Mouse (Mus musculus) cerebellum, postnatal 10 days (tissue): ENCODE data around the gene Zc3h7b.
A peak's percentile ranks its signal among the peaks of the same experiment; 100 is the strongest.

ENCODE experiments used
- DNase-seq, 2 experiments: peaks; one replicate each; pipeline ENCODE4 v3.0.0; 2021; ENCODE audit warnings: mixed read lengths in 2 of 2

Zc3h7b gene

DNA sequence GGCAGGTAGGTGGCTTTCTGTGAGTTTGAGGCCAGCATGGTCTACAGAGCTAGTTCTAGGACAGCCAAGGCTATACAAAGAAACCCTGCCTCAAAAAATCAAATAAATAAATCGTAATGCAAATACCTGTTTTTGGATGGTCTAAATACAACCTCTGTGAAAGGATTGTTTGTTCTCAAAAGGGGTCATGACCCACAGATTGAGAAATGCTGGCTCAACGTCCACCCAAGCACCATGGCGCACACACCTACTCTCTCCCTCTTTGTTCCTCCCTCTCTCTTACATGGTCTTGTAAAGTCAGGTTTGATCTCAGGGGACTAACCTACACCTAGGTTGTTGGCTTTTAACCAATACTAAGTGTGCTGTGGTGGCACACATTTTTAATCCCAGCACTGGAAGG is 77.8 kb downstream of the Zc3h7b start:
- DNase-seq, result no peak

- DNase-seq, result no peak
Observed at GRCm38 (mm10) chr15:81824832-81825231, 80.0 kb downstream of the Zc3h7b start.

DNA sequence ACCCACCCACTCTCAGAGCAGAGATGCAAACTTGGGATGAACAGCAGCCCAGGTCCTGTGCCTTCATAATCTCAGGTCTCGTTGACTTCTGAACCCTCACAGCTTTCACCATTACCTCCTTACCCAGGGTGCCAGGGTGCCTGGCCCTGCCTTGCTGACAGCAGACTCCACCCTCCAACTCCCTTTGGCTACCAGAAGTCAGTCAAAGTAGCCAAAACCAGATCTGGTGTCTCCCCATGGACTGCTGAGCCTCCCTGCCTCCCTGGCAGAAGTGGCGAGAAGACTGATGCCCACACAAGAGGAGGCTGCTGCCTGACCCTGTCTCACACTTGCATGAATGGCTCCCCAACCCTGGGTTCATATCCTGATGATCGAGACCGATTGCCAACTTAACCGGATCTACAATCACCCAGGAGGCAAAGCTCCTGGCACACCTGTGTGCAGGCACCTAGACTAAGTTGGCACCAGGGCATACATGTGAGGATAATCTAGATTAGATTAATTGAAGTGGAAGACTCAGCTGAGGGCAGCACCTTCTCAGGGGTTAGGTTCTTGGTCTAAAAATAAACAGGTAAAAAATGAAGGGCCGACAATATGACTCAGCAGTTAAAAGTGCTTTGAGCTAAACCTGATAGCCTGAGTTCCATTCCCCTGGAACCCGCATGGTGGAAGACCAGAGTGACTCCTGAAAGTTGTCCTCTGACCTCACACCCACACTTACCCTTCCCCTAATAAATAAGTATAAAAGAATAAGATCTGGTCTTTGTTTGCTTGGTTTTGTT is 83.8 kb downstream of the Zc3h7b start:
- no peak for DNase-seq

DNA sequence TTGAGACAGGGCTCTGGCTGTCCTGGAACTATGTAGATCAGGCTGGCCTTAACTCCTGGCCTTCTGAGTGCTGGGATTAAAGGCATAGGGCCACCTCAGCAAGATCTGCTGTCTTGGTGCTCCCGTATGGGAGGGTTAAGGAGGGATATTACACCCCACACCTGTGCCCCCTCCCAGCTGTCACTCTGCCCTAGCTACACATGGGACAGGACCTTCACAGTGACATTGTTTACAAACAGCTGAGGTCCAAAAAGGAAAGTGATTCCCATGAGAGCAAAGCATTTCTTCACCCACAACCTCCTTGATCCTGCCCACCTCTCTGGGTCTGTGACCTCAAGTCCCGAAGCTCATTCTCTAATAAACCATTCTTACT is 84.3 kb downstream of the Zc3h7b start:
- DNase-seq, result no peak

GRCm38 (mm10) chr15:81830530-81830929 is 85.7 kb downstream of the Zc3h7b start:
- no peak for DNase-seq

- peak; percentile 96 for DNase-seq
Observed at GRCm38 (mm10) chr15:81831136-81831825, 86.4 kb downstream of the Zc3h7b start.

- peak; percentile 45 to 48 for DNase-seq
Observed at GRCm38 (mm10) chr15:81832219-81832618, 87.4 kb downstream of the Zc3h7b start.

- no peak for DNase-seq
Observed at GRCm38 (mm10) chr15:81833481-81833880, 88.6 kb downstream of the Zc3h7b start.

GRCm38 (mm10) chr15:81834171-81834841 is 89.4 kb downstream of the Zc3h7b start:
- DNase-seq, result peak; percentile 71 to 77

DNA sequence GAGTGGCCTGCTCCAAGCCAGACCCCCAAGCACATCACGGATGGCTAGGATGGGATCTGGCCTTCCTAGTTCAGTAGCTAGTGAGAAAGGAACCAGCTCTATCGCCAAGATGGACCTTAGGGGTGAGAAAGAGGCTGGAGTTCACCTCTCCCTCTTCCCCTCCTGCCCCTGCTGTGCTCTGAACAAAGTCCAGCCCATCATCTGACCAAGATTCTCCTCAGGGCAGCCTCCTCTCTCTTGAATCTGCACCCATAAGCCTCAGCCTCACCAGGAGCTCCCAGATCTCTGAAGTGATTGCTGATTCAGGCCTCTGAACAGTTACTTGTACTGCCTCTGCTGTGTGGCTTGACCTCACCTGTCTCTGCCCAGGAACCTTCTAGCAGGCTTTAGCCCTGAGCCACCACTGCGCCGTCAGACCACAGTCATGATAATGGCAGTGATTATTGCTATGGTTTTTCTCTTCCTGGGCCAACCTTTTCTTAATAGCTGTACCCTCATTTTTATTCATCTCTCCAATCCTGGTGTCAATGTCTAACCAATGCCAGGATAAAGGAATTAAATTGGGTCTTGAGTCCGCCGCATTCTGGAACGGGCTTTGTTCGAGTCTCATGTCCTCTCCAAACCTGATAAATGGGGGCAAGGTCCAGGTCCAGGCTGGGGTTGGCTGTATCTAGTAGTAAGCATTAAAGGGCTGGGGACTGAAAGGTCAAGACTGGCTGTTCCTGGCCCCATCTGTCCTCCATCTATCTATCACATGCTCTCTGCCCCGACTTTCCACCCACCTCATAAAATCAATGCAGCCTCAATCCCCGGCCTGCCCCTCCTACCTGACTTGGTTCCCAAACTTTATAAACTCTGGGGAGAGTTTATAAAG is 90.4 kb downstream of the Zc3h7b start:
- DNase-seq, result peak; percentile 31 to 33

GRCm38 (mm10) chr15:81836124-81836821 is 91.4 kb downstream of the Zc3h7b start:
- DNase-seq, result peak; percentile 69 to 77

- peak in 1 of 2 experiments; percentile 22 for DNase-seq
Observed at GRCm38 (mm10) chr15:81836966-81837920, 92.4 kb downstream of the Zc3h7b start.

DNA sequence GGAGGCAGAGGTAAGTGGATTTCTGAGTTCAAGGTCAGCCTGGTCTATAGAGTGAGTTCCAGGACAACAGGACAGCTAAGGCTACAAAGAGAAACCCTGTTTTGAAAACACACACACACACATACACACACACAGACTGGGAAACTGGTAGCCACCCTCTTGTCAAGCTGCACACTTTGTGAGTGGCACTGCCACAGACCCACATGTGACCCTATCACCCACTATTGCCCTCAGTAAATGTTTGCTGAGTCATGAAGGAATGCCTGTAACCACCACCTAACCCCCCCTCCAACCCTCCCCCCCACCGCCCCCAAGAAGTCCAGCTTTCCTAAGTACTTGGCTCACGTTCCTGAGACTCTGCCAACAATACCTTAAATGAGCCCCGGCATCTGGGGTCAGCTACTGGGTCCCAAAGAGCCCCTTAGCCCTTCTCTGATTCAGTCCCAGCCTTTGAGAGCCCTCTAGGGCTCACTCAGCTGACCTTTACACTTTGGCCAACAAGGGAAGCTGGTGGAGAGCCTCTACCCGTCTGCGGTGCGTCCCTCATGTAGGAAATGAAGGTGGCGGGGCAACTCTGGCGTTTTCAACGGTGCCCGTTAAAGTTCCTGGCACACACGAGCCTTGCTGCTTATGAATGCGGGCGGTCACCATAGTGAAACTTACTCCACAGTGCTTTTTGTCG is 93.8 kb downstream of the Zc3h7b start:
- DNase-seq, result peak in 1 of 2 experiments; percentile 30

- peak; percentile 96 to 97 for DNase-seq
Observed at GRCm38 (mm10) chr15:81839634-81840033, 94.8 kb downstream of the Zc3h7b start.

DNA sequence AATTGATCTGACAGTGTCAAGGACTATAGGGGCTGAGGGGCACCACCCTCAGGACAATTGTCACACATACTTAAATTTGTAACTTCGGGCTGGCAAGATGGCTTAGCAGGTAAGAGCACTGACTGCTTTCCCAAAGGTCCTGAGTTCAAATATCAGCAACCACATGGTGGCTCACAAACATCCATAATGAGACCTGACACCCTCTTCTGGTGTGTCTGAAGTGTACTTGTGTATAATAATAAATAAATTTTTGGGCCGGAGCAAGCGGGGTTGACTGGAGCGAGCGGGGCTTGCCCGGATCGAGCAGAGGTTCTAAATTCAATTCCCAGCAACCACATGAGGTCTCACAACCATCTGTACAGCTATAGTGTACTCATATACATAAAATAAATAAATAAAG is 95.4 kb downstream of the Zc3h7b start:
- DNase-seq, result no peak

DNA sequence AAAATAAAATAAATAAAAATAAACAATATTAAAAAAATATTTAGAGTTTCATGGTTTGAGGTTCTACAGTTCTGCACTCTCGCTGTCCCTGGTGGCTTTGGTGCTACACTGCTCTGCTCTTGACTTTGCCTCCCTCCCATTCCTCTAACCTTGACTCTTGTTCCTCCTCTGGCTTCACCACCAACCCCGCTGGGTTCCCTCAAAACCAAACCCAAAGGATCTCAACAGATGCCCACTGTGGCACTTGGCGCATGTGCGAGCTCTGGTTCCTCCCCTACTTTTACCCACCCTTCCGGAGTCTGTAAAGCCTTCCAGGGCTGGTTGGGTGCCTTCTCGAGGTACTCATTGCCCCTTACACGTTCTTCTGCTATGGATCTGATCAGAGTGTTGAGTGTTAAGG is 97.4 kb downstream of the Zc3h7b start:
- DNase-seq, result no peak

DNA sequence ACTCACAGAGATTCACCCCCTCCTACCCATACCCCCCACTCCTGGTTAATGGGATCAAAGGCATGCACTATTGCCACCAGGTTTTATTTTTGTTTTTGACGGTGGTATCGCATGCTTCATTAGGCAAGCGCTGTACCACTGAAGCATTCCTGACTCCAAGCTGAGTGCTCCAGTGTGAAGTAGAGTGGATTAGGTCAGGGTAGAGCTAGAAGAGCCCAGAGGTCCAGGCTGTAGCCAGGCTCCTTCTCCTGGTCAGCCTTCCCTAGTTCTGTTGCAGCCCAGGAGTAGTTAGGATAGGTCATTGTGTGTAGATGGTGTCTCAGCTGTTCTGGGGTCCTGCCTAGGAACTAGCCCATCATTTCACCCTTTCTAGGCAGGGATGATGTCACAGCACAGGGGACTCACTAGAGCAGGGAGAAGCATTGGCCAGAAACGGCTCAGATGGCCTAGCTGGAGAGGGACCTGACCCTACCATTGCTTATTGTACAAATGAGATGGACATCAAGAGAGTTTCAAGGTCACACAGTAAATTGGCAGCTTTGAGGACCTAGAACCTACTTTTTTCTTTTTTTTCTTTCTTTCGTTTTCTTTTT is 100.3 kb downstream of the Zc3h7b start:
- DNase-seq, result no peak

DNA sequence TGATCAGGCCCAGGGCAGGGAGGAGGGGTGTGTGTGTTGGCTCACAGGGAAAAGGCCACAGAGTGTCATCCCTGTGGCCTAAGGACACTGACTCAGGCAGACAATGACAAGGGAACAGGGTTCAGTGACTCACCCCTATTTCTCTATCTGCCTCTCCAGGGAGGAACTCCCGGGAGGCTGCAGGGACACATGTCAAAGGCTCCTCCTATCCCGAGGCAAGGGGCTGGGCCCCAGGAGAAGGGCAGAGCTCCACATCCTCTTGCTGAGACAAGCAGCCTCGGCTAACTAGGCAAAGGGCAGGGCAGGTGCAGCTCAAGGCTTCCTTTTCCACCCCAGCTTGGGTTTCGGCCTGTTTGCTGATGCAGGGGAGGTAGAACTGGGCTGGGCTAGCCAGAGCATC is 100.9 kb downstream of the Zc3h7b start:
- DNase-seq, result no peak
